Mouse (Mus musculus) midbrain, embryonic 13.5 days (tissue): Measurements from ENCODE around the gene Igsf11. TPM values are rescaled to one million over a fixed set of nuclear protein-coding genes. Genes with fewer than 3 reads are reported as not detected.

Source experiments
- ATAC-seq: fragments of 200-750 bp; cut with Nextera tagmentation; 2 replicates; pipeline ENCODE4 v1.8.0; 2017; ENCODE audit warnings: mild to moderate bottlenecking, moderate TSS enrichment, moderate library complexity
- H3K27ac ChIP-seq: fragments of 300-500 bp; sonication (generic); 2 replicates; pipeline ENCODE4 v1.5.1; 2015; ENCODE audit warnings: inconsistent platforms, mild to moderate bottlenecking, moderate library complexity
- H3K27me3 ChIP-seq: fragments of 300-500 bp; sonication (generic); 2 replicates; pipeline ENCODE4 v1.6.1; 2015; ENCODE audit warnings: mild to moderate bottlenecking, inconsistent platforms
- H3K36me3 ChIP-seq: fragments of 300-500 bp; sonication (generic); 2 replicates; pipeline ENCODE4 v1.6.1; 2015; ENCODE audit warnings: mild to moderate bottlenecking, inconsistent platforms
- H3K4me1 ChIP-seq: fragments of 300-500 bp; sonication (generic); replicated peaks from 2 replicates; pipeline ENCODE4 v1.6.1; 2015; ENCODE audit warnings: inconsistent platforms
- H3K4me2 ChIP-seq: fragments of 300-500 bp; sonication (generic); replicated peaks from 2 replicates; pipeline ENCODE4 v1.6.1; 2015; ENCODE audit warnings: moderate library complexity, mild to moderate bottlenecking, inconsistent platforms
- H3K4me3 ChIP-seq: fragments of 300-500 bp; sonication (generic); replicated peaks from 2 replicates; pipeline ENCODE4 v1.5.1; 2015; ENCODE audit warnings: mild to moderate bottlenecking, inconsistent platforms
- H3K9ac ChIP-seq: fragments of 300-500 bp; sonication (generic); replicated peaks from 2 replicates; pipeline ENCODE4 v1.6.1; 2015; ENCODE audit warnings: mild to moderate bottlenecking, inconsistent platforms
- H3K9me3 ChIP-seq: fragments of 300-500 bp; sonication (generic); 2 replicates; pipeline ENCODE4 v1.6.1; 2016; ENCODE audit warnings: mild to moderate bottlenecking, inconsistent platforms
- WGBS: fragments of 180-500 bp; shearing (Covaris S2); methylation state at CpG from one replicate; pipeline ENCODE4 v1.1.7; 2015; 5-methylcytosine and 5-hydroxymethylcytosine counted together
- polyA plus RNA-seq: library from polyadenylated mRNA; unstranded; fragments of >200 nt; fragmentation: Nextera tagmentation; extraction: Ambion mirVana; gene quantifications from 2 replicates; pipeline ENCODE4 v1.2.1, GENCODE M21; 2015

Igsf11 gene
- polyA plus RNA-seq, 1 experiment from 2014 or later: 2.5 TPM

DNA sequence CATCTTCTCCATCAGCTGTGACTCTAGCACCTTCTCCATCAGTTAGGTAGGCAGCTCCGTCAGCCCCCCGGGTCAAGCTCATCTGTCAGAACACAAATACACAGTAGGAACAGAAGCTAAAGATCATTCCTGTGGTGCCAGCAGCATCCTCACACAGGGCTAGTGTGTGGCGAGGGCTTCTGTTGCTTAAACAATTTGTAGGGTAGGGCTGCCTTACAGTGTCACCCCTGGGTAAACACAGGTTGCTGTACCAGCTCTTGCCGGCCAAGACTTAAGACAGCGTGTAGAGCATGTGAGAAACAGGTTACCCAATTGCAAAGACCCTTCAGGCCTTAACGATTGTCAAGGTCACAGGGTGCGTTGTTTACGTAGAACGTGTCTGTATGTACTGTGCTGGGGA, 15.8 kb downstream of the Igsf11 start:
- H3K27me3 ChIP-seq: peaks cover 24% of the 10 kb centered on the region
- H3K4me2 ChIP-seq: no peak overlapping the region
- H3K9ac ChIP-seq: no peak overlapping the region
- no peaks in the 10 kb centered on the region for H3K9me3 ChIP-seq
- H3K27ac ChIP-seq: no peak overlapping the region
- no peaks in the 10 kb centered on the region for H3K36me3 ChIP-seq
- ATAC-seq: no peak
- WGBS: 75% methylated on average over 9 of the region's 9 CpGs
- 0 out of 2 replicates have a peak, but pooled peaks cover 6% of the 10 kb centered on the region for H3K4me1 ChIP-seq
- H3K4me3 ChIP-seq: no peak overlapping the region

DNA sequence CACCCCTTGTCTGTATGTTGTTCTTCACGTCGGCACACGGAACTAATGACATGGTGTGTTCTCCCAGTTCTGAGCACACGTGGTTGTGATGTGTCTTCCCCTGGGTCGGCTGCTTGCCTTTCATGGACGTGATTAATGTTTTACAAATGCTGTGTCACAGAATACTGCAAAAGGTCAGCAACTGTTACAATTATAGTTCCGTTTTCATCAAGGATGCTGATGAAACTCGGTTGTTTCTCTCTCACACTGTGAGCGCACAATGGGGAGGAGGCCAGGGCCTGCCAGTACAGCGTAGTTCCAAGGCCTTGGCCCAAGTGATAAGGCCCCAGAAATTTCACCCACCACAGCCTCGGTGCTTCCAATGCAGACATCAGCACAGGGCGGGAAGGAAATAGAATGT, 17.0 kb downstream of the Igsf11 start:
- Histone ChIP-seq H3K4me3 (no peak overlapping the region), H3K4me2 (no peak overlapping the region), H3K9me3 (no peaks in the 10 kb centered on the region), H3K27ac (no peak overlapping the region), H3K27me3 (peaks cover 12% of the 10 kb centered on the region), H3K4me1 (0 out of 2 replicates have a peak, but pooled peaks cover 6% of the 10 kb centered on the region), H3K9ac (no peak overlapping the region), H3K36me3 (no peaks in the 10 kb centered on the region)
- 86% methylated on average over 12 of the region's 12 CpGs for WGBS
- ATAC-seq: no peak

DNA sequence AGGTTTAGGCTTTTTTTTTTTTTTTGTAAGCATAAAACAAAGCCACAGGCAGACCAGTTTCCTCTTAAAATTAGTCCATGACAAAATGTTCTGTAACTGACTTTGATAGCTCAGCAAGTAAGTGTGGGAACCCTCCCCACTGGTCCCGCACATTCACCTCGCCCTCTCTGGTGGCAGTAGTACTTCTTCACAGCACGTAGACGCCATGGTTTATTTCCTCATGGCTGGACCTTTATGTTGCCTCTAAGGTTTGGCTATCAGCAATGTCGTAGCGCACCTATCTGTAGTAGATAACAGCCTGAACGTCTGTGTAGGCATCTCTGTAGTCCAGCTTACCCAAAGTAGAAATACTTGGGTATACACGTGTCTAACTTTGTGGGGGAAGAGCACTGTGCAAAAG, 17.6 kb downstream of the Igsf11 start:
- Histone ChIP-seq H3K27ac (no peak overlapping the region), H3K4me2 (no peak overlapping the region), H3K4me3 (no peak overlapping the region), H3K36me3 (no peaks in the 10 kb centered on the region), H3K27me3 (0 out of 2 replicates have a peak, but pooled peaks cover 9% of the 10 kb centered on the region), H3K9ac (no peak overlapping the region), H3K4me1 (0 out of 2 replicates have a peak, but pooled peaks cover 6% of the 10 kb centered on the region), H3K9me3 (no peaks in the 10 kb centered on the region)
- whole genome bisulfite sequencing: 94% methylated on average over 8 of the region's 8 CpGs
- no peak for ATAC-seq

DNA sequence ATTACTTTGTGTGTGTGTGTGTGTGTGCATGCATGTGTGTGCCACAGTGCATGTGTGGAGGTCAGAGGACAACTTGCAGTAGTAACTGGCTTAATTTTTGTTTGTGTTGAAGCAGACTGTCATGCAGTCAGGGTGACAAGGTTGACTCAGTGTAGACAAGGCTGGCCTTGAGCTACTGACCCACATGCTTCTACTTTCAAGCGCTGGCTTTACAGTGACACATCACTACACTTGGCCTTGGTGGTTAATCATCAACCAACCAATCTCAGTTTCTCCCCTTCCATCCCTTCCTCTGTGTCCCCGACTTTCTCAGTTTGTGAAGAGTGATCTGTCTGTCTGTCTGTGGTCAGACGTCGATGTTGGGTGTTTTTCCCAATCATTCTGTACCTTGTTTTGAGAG, 23.0 kb downstream of the Igsf11 start:
- H3K4me3 ChIP-seq: no peak overlapping the region
- ATAC-seq: no peak
- H3K9ac ChIP-seq: no peak overlapping the region
- no peaks in the 10 kb centered on the region for H3K27me3 ChIP-seq
- H3K36me3 ChIP-seq: no peaks in the 10 kb centered on the region
- H3K27ac ChIP-seq: no peak overlapping the region
- H3K4me1 ChIP-seq: no peaks in the 10 kb centered on the region
- no peaks in the 10 kb centered on the region for H3K9me3 ChIP-seq
- WGBS: 93% methylated on average over 4 of the region's 4 CpGs
- no peak overlapping the region for H3K4me2 ChIP-seq

DNA sequence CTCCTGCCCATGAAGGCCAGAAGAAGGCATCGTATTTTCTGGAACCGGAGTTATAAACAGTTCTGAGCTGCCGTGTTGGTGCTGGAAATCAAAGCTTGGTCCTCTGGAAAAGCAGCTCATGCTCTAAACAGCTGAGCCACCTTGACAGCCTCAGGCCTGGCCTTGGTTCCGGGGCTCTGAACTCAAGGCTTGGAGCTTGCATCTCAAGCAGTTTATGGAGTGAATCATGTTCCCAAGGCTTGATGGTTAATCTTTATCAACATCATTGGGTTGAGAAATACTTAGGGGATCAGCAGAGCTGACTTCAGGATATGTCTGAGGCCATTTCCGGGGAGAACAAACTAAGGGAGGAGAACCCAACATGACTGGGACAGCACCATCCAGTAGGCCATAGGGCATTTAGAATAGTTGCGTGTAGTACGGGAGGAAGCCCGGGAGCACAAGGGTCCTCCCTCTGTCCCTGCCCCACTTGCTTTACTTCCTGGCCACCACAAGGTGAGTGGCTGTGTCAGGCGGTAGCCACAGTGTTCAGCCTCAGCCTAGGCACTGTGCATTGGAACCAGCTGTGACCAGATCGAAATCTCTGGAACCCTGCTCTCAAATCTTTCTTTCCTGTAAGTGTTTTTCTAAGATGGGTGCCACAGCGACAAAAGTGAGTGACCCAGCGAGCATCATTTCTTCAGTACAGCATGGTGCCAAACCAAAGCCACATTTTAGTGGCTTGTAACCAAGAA, 23.7 kb downstream of the Igsf11 start:
- Histone ChIP-seq H3K36me3 (no peaks in the 10 kb centered on the region), H3K9ac (no peak overlapping the region), H3K27ac (no peak overlapping the region), H3K4me1 (no peaks in the 10 kb centered on the region), H3K4me3 (no peak overlapping the region), H3K9me3 (no peaks in the 10 kb centered on the region), H3K27me3 (no peaks in the 10 kb centered on the region), H3K4me2 (no peak overlapping the region)
- no peak for ATAC-seq
- 95% methylated on average over 12 of the region's 12 CpGs for WGBS

GRCm38 (mm10) chr16:38916885-38917284, 24.4 kb downstream of the Igsf11 start:
- Histone ChIP-seq H3K4me1 (no peaks in the 10 kb centered on the region), H3K36me3 (no peaks in the 10 kb centered on the region), H3K27me3 (no peaks in the 10 kb centered on the region), H3K9ac (no peak overlapping the region), H3K4me2 (no peak overlapping the region), H3K27ac (no peak overlapping the region), H3K9me3 (no peaks in the 10 kb centered on the region), H3K4me3 (no peak overlapping the region)
- WGBS: 93% methylated on average over 5 of the region's 5 CpGs
- no peak for ATAC-seq

- 93% methylated on average over 2 of the region's 2 CpGs for WGBS
- Histone ChIP-seq H3K4me2 (no peak overlapping the region), H3K9ac (no peak overlapping the region), H3K27ac (no peak overlapping the region), H3K9me3 (no peaks in the 10 kb centered on the region), H3K4me1 (no peaks in the 10 kb centered on the region), H3K4me3 (no peak overlapping the region), H3K27me3 (no peaks in the 10 kb centered on the region), H3K36me3 (no peaks in the 10 kb centered on the region)
- no peak for ATAC-seq
These were observed 25.6 kb downstream of the Igsf11 start for GRCm38 (mm10) chr16:38918121-38918520.

- Histone ChIP-seq H3K4me2 (no peak overlapping the region), H3K4me3 (no peak overlapping the region), H3K4me1 (peaks cover 5% of the 10 kb centered on the region), H3K27me3 (no peaks in the 10 kb centered on the region), H3K9ac (no peak overlapping the region), H3K36me3 (no peaks in the 10 kb centered on the region), H3K9me3 (no peaks in the 10 kb centered on the region), H3K27ac (no peak overlapping the region)
- no peak for ATAC-seq
- 76% methylated on average over 5 of the region's 5 CpGs for whole genome bisulfite sequencing
These were observed 28.0 kb downstream of the Igsf11 start for GRCm38 (mm10) chr16:38920488-38920887.

DNA sequence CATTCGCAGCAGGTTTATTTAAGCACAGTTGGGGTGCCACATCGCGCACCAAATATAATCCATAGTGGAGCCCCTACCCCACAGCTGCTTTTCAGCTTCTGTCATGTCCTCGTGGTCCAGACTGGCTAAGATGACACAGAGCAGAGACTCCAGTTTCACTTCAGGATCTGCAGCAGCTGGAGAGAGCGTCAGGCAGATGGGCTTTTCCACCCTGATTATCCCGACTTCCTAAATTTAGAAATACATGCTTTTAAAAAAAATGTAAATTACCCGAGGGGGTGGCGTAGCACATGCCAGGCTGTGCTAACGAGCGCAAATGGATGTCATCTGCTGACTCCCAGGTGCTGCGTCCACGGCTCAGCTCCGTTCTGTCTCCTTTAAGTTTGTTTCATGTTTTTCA, 32.5 kb downstream of the Igsf11 start:
- Histone ChIP-seq H3K4me2 (no peak overlapping the region), H3K36me3 (no peaks in the 10 kb centered on the region), H3K4me3 (no peak overlapping the region), H3K4me1 (peaks cover 5% of the 10 kb centered on the region), H3K9me3 (no peaks in the 10 kb centered on the region), H3K9ac (no peak overlapping the region), H3K27ac (no peak overlapping the region), H3K27me3 (no peaks in the 10 kb centered on the region)
- 69% methylated on average over 13 of the region's 13 CpGs for WGBS
- ATAC-seq: 0 out of 2 replicates have a peak, but pooled peaks have one; percentile 45

DNA sequence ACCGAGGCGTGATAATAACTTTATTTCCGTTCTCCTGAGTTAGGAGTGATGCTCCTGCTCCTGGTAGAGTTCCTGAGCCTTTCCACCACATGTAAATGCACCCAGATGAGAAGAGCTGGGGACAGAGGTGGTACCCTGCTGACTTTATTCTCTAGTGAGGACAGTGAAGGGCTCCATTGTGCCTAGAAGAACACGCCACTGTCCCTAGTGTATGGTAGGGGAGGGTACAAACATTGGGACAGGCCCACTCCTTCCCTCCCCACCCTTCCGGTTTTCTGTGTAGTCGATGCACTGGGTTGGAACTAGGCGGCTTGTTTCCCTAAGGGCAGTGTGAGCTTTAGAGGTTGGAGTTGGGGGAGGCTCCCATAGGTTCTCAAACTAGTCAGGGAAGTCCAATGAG, 36.3 kb downstream of the Igsf11 start:
- peaks cover 5% of the 10 kb centered on the region for H3K4me1 ChIP-seq
- 83% methylated on average over 7 of the region's 7 CpGs for WGBS
- no peak overlapping the region for H3K9ac ChIP-seq
- ATAC-seq: no peak
- H3K9me3 ChIP-seq: no peaks in the 10 kb centered on the region
- no peaks in the 10 kb centered on the region for H3K36me3 ChIP-seq
- no peak overlapping the region for H3K4me2 ChIP-seq
- no peak overlapping the region for H3K4me3 ChIP-seq
- no peaks in the 10 kb centered on the region for H3K27me3 ChIP-seq
- no peak overlapping the region for H3K27ac ChIP-seq

- Histone ChIP-seq H3K9ac (no peak overlapping the region), H3K9me3 (no peaks in the 10 kb centered on the region), H3K4me3 (no peak overlapping the region), H3K27me3 (no peaks in the 10 kb centered on the region), H3K27ac (no peak overlapping the region), H3K4me2 (no peak overlapping the region), H3K4me1 (no peaks in the 10 kb centered on the region), H3K36me3 (no peaks in the 10 kb centered on the region)
- no peak for ATAC-seq
- WGBS: 83% methylated on average over 6 of the region's 6 CpGs
These were observed 39.0 kb downstream of the Igsf11 start for GRCm38 (mm10) chr16:38931519-38931918.

DNA sequence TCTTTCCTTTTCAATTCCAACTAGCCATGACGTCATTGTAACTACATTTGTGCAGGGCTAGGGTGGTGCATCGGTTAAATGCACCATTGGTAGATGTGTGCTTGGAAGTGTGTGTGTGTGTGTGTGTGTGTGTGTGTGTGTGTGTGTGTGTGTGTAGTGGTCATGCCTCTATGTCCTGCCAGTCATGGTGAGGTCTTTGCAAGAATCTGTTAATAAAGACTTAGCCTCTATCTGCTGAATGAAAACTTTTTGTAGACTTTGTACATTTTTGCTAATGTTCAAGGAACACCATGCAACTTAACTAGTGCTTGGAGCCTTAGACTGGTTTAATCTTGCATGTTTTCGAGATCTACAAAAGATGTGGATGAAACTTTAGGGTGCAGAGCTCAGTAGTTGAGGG, 48.3 kb downstream of the Igsf11 start:
- Histone ChIP-seq H3K9me3 (no peaks in the 10 kb centered on the region), H3K27me3 (no peaks in the 10 kb centered on the region), H3K27ac (0 out of 2 replicates have a peak overlapping the region, but pooled peaks have one; percentile 31), H3K36me3 (no peaks in the 10 kb centered on the region), H3K4me3 (no peak overlapping the region), H3K4me2 (no peak overlapping the region), H3K9ac (no peak overlapping the region), H3K4me1 (peaks cover 27% of the 10 kb centered on the region)
- peak; percentile 59 for ATAC-seq
- WGBS: 58% methylated on average over 3 of the region's 3 CpGs

- no peaks in the 10 kb centered on the region for H3K36me3 ChIP-seq
- peaks cover 27% of the 10 kb centered on the region for H3K4me1 ChIP-seq
- no peaks in the 10 kb centered on the region for H3K27me3 ChIP-seq
- ATAC-seq: peak; percentile 87
- WGBS: 11% methylated on average over 6 of the region's 6 CpGs
- H3K9me3 ChIP-seq: no peaks in the 10 kb centered on the region
- no peak overlapping the region for H3K4me2 ChIP-seq
- H3K27ac ChIP-seq: 0 out of 2 replicates have a peak overlapping the region, but pooled peaks have one; percentile 31
- no peak overlapping the region for H3K4me3 ChIP-seq
- H3K9ac ChIP-seq: no peak overlapping the region
These were observed 48.8 kb downstream of the Igsf11 start for GRCm38 (mm10) chr16:38941275-38941674.
